Mouse (Mus musculus): Measurements from ENCODE around the gene Abt1.

Gene Abt1

GRCm38 (mm10) chr13:23437908-23438307 is 14.2 kb upstream of the Abt1 start:
- DNase-seq, result peak; percentile 90

GRCm38 (mm10) chr13:23436861-23437822 is 13.5 kb upstream of the Abt1 start:
- DNase-seq, result peak; percentile 43

GRCm38 (mm10) chr13:23436231-23436661 is 12.6 kb upstream of the Abt1 start:
- peak; percentile 54 for DNase-seq

- no peak for DNase-seq
These were observed 12.0 kb upstream of the Abt1 start for GRCm38 (mm10) chr13:23435676-23436075.

- DNase-seq, result no peak
These were observed 11.6 kb upstream of the Abt1 start for GRCm38 (mm10) chr13:23435241-23435640.

GRCm38 (mm10) chr13:23434426-23434825 is 10.8 kb upstream of the Abt1 start:
- DNase-seq, result no peak

GRCm38 (mm10) chr13:23433801-23434200 is 10.1 kb upstream of the Abt1 start:
- no peak for DNase-seq

- no peak for DNase-seq
These were observed 9.5 kb upstream of the Abt1 start for GRCm38 (mm10) chr13:23433206-23433605.

- DNase-seq, result peak; percentile 90
These were observed 9.0 kb upstream of the Abt1 start for GRCm38 (mm10) chr13:23432562-23433201.

GRCm38 (mm10) chr13:23431351-23431771 is 7.7 kb upstream of the Abt1 start:
- peak; percentile 86 for DNase-seq

- DNase-seq, result peak; percentile 86
These were observed 7.1 kb upstream of the Abt1 start for GRCm38 (mm10) chr13:23430734-23431133.

GRCm38 (mm10) chr13:23429771-23430380 is 6.2 kb upstream of the Abt1 start:
- DNase-seq, result no peak

GRCm38 (mm10) chr13:23428166-23428993 is 4.7 kb upstream of the Abt1 start:
- no peak for DNase-seq

- DNase-seq, result no peak
These were observed 3.8 kb upstream of the Abt1 start for GRCm38 (mm10) chr13:23427401-23427910.

GRCm38 (mm10) chr13:23426922-23427321 is 3.3 kb upstream of the Abt1 start:
- DNase-seq, result no peak

GRCm38 (mm10) chr13:23426335-23426734 is 2.7 kb upstream of the Abt1 start:
- no peak for DNase-seq

- peak; percentile 78 for DNase-seq
These were observed 1.8 kb upstream of the Abt1 start for GRCm38 (mm10) chr13:23425505-23425904.

- peak; percentile 92 for DNase-seq
These were observed 1.0 kb upstream of the Abt1 start for GRCm38 (mm10) chr13:23424494-23425325.

GRCm38 (mm10) chr13:23424052-23424380 is 350 bp upstream of the Abt1 start:
- no peak for DNase-seq

- DNase-seq, result no peak
These were observed 1.3 kb downstream of the Abt1 start for GRCm38 (mm10) chr13:23422351-23422750.
